Comparison of ENCODE assay signal across 10 mouse cellular contexts in the genomic region with DNA sequence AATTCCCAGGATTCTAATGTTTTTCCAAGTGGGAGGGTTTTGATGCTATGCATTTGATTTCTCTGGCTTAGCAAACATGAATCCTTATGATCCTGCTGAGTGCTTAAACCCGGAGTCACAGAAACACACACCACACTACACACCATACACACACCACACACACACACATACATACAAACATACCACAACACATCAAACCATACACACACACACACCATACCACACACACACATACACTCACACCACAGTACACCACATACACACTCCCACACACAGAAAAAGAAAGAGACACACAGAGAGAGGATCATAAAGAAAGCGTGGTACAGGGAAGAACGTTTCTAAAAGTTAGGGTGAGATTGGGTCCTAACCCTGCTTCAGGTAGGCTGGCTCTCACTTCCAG.
A peak's percentile ranks its signal among the peaks of the same experiment; 100 is the strongest.
DNase-seq lines count a peak whose midpoint lies in the region; ATAC-seq and TF ChIP-seq lines count a peak whose summit lies in the region.
"Had no signal": no experiment of that assay in that cellular context is flagged by ENCODE, and none has a peak within 500 bp of the region (broad histone marks: within the 10 kb centered on the region; RNA-seq: fewer than 3 reads in every experiment).

No protein-coding gene starts in this region.

- no peak overlapping the region for H3K9ac ChIP-seq in lung, postnatal 0 days (replicated peaks; ENCODE audit: low read depth)
- no peak overlapping the region for H3K9ac ChIP-seq in limb, embryonic 14.5 days (ENCODE audit: low read depth, low read length, severe bottlenecking)
- peak overlapping the region; percentile 20 for H3K9ac ChIP-seq in stomach, embryonic 16.5 days (ENCODE audit: low read length)
- H3K9ac ChIP-seq: liver, embryonic 14.5 days had no signal

- no peaks in the 10 kb centered on the region for H3K27me3 ChIP-seq in lung, postnatal 0 days (replicated peaks; ENCODE audit: insufficient read depth, low read length)
- H3K27me3 ChIP-seq in hindbrain, embryonic 10.5 days (ENCODE audit: insufficient read depth, poor library complexity, severe bottlenecking), result peaks cover 7% of the 10 kb centered on the region; the same call in 1 of the 2 replicates
- H3K27me3 ChIP-seq in limb, embryonic 14.5 days (ENCODE audit: control insufficient read depth, insufficient read depth, low read length), result no peaks in the 10 kb centered on the region
- H3K27me3 ChIP-seq in stomach, embryonic 16.5 days (ENCODE audit: control insufficient read depth, insufficient read depth, low read length), result no peaks in the 10 kb centered on the region

- WGBS in lung, postnatal 0 days, result 46% methylated on average over 3 of the region's 3 CpGs
- WGBS in hindbrain, embryonic 10.5 days, result 69% methylated on average over 3 of the region's 3 CpGs
- 44% methylated on average over 3 of the region's 3 CpGs for WGBS in limb, embryonic 14.5 days
- WGBS in stomach, embryonic 16.5 days, result 30% methylated on average over 3 of the region's 3 CpGs

- no peak for TF ChIP-seq CTCF in lung, postnatal 0 days (IDR thresholded peaks at IDR 0.05)

- peaks cover 3% of the 10 kb centered on the region; the same call in 1 of the 2 replicates for H3K4me1 ChIP-seq in lung, postnatal 0 days (ENCODE audit: insufficient read depth, low read depth, low read length)
- peaks cover 27% of the 10 kb centered on the region for H3K4me1 ChIP-seq in hindbrain, embryonic 10.5 days (replicated peaks)
- H3K4me1 ChIP-seq in limb, embryonic 14.5 days (ENCODE audit: control insufficient read depth, insufficient read depth, low read length), result peaks cover 26% of the 10 kb centered on the region
- H3K4me1 ChIP-seq in stomach, embryonic 16.5 days (ENCODE audit: control insufficient read depth, insufficient read depth, low read length), result peaks cover 12% of the 10 kb centered on the region

- TF ChIP-seq POLR2A in limb, embryonic 14.5 days (IDR thresholded peaks at IDR 0.05; ENCODE audit: borderline replicate concordance, extremely low read depth, insufficient read depth, insufficient read length), result no peak

- H3K36me3 ChIP-seq in lung, postnatal 0 days (ENCODE audit: insufficient read depth, low read length), result no peaks in the 10 kb centered on the region
- H3K36me3 ChIP-seq in hindbrain, embryonic 10.5 days, result no peaks in the 10 kb centered on the region
- no peaks in the 10 kb centered on the region for H3K36me3 ChIP-seq in limb, embryonic 14.5 days (ENCODE audit: control insufficient read depth, insufficient read depth, low read length)
- H3K36me3 ChIP-seq in stomach, embryonic 16.5 days (ENCODE audit: control insufficient read depth, insufficient read depth, low read length), result no peaks in the 10 kb centered on the region

- H3K4me2 ChIP-seq in lung, postnatal 0 days (replicated peaks; ENCODE audit: low read depth, low read length), result peak overlapping the region; percentile 29; the same call in 1 of the 2 replicates
- H3K4me2 ChIP-seq in limb, embryonic 14.5 days (replicated peaks; ENCODE audit: low read depth, low read length, severe bottlenecking), result peak overlapping the region; percentile 26
- peak overlapping the region; percentile 39 for H3K4me2 ChIP-seq in stomach, embryonic 16.5 days (ENCODE audit: low read depth, low read length)

- no peaks in the 10 kb centered on the region for H3K9me3 ChIP-seq in lung, postnatal 0 days (ENCODE audit: low read length)
- 0 out of 2 replicates have a peak, but pooled peaks cover 5% of the 10 kb centered on the region for H3K9me3 ChIP-seq in hindbrain, embryonic 10.5 days
- no peaks in the 10 kb centered on the region for H3K9me3 ChIP-seq in limb, embryonic 14.5 days (ENCODE audit: control insufficient read depth, low read length)
- H3K9me3 ChIP-seq in stomach, embryonic 16.5 days (replicated peaks; ENCODE audit: control insufficient read depth, low read length), result 0 out of 2 replicates have a peak, but pooled peaks cover 7% of the 10 kb centered on the region

- DNase-seq in lung, postnatal 0 days (ENCODE audit: low spot score), result no peak
- DNase-seq in lung, postnatal 14 days, result no peak
- no peak for DNase-seq in hindbrain, embryonic 10.5 days (ENCODE audit: low spot score)
- DNase-seq in limb, embryonic 14.5 days (ENCODE audit: low spot score), result no peak
- no peak for DNase-seq in spleen, postnatal 4 days (ENCODE audit: low spot score in 2 of 2)

- no peak for TF ChIP-seq EP300 in lung, postnatal 0 days (IDR thresholded peaks at IDR 0.05)

- no peak for ATAC-seq in lung, postnatal 0 days
- peak; percentile 26; the same call in 1 of the 2 replicates for ATAC-seq in limb, embryonic 14.5 days (ENCODE audit: low FRiP score, low read depth)
- peak; percentile 61; the same call in 1 of the 2 replicates for ATAC-seq in stomach, embryonic 16.5 days (ENCODE audit: insufficient read depth, low FRiP score)
- no peak for ATAC-seq in erythroblast, adult 5-6 weeks (replicated peaks; ENCODE audit: low FRiP score, poor library complexity, severe bottlenecking)
- ATAC-seq in granulocyte monocyte progenitor cell, adult 5-6 weeks (replicated peaks; ENCODE audit: poor library complexity, severe bottlenecking), result no peak

- H3K4me3 ChIP-seq in lung, postnatal 0 days (ENCODE audit: low read depth, low read length), result no peak overlapping the region
- H3K4me3 ChIP-seq in hindbrain, embryonic 10.5 days, result no peak overlapping the region; the same call in 1 of the 2 replicates
- no peak overlapping the region for H3K4me3 ChIP-seq in limb, embryonic 14.5 days (replicated peaks; ENCODE audit: low read length)
- peak overlapping the region; percentile 22 for H3K4me3 ChIP-seq in stomach, embryonic 16.5 days (replicated peaks; ENCODE audit: low read length)
- H3K4me3 ChIP-seq: layer of hippocampus, adult 2 months had no signal

- no peak overlapping the region for H3K27ac ChIP-seq in lung, postnatal 0 days (ENCODE audit: low read length)
- peak overlapping the region; percentile 82 for H3K27ac ChIP-seq in hindbrain, embryonic 10.5 days
- no peak overlapping the region for H3K27ac ChIP-seq in limb, embryonic 14.5 days (replicated peaks; ENCODE audit: low read depth, low read length)
- peak overlapping the region; percentile 73 for H3K27ac ChIP-seq in stomach, embryonic 16.5 days (ENCODE audit: low read length)
- H3K27ac ChIP-seq: layer of hippocampus, adult 2 months; liver, embryonic 14.5 days had no signal

Comparison
In these comparisons a context has a peak if more than half of its experiments do, and no peak if none do; other contexts are left out.
1. ATAC-seq: peak in limb, embryonic 14.5 days (single experiment) and stomach, embryonic 16.5 days (single experiment); none in lung, postnatal 0 days (single experiment), erythroblast, adult 5-6 weeks (single experiment) and granulocyte monocyte progenitor cell, adult 5-6 weeks (single experiment).
2. H3K27ac ChIP-seq: peak in hindbrain, embryonic 10.5 days (single experiment) and stomach, embryonic 16.5 days (single experiment); none in lung, postnatal 0 days (single experiment) and limb, embryonic 14.5 days (single experiment).
3. Peak in every context shown above with its lines, with median percentiles within 50 percentile points of each other: H3K4me2 ChIP-seq.